Mouse (Mus musculus): ENCODE results near the gene Xiap. TPM values are rescaled to one million over a fixed set of nuclear protein-coding genes. Genes with fewer than 3 reads are reported as not detected.

The Xiap gene
- total RNA-seq, 2 experiments from 2014 or later, result 16.2 to 18.5 TPM

- no peak for TF ChIP-seq CTCF (IDR thresholded peaks at IDR 0.05)
- intact Hi-C loops (cut with DNase I), result loop anchor here (5.0 kb wide), 1 partner anchor 56 kb away; no protein-coding TSS in a partner anchor
- no peak for DNase-seq
- Histone ChIP-seq H3K4me3 (no peak overlapping the region), H3K27ac (peak overlapping the region; percentile 46)
These were observed 8.5 kb upstream of the Xiap start for GRCm38 (mm10) chrX:42050652-42051643.

GRCm38 (mm10) chrX:42057012-42057411 is 2.5 kb upstream of the Xiap start:
- no peak for DNase-seq
- intact Hi-C loops (cut with DNase I), result no loop called here
- H3K4me3 ChIP-seq, result no peak overlapping the region
- no peak for TF ChIP-seq CTCF (IDR thresholded peaks at IDR 0.05)
- no peak overlapping the region for H3K27ac ChIP-seq

- intact Hi-C loops (cut with DNase I), result no loop called here
- DNase-seq, result no peak
- no peak for TF ChIP-seq CTCF (IDR thresholded peaks at IDR 0.05)
- Histone ChIP-seq H3K27ac (peak overlapping the region; percentile 65), H3K4me3 (no peak overlapping the region)
These were observed 1.6 kb upstream of the Xiap start for GRCm38 (mm10) chrX:42057873-42058272.

GRCm38 (mm10) chrX:42063621-42064020 is 4.1 kb downstream of the Xiap start:
- H3K27ac ChIP-seq, result no peak overlapping the region
- no peak for DNase-seq
- intact Hi-C loops (cut with DNase I), result no loop called here

GRCm38 (mm10) chrX:42065086-42065485 is 5.6 kb downstream of the Xiap start:
- TF ChIP-seq CTCF (IDR thresholded peaks at IDR 0.05), result no peak
- no peak for DNase-seq
- H3K27ac ChIP-seq, result no peak overlapping the region
- intact Hi-C loops (cut with DNase I), result loop anchor here (5.0 kb wide), 1 partner anchor 82 kb away; the partner anchor contains the start of gene Stag2
- H3K4me3 ChIP-seq, result no peak overlapping the region

More at GRCm38 (mm10) chrX:42063621-42064020, 4.1 kb downstream of the Xiap start:
- H3K4me3 ChIP-seq, result no peak overlapping the region
- TF ChIP-seq CTCF (IDR thresholded peaks at IDR 0.05), result no peak

- intact Hi-C loops (cut with DNase I), result loop anchor here (5.0 kb wide), 1 partner anchor 81 kb away; the partner anchor contains the start of gene Stag2
These were observed 7.3 kb downstream of the Xiap start for GRCm38 (mm10) chrX:42066771-42067170.

GRCm38 (mm10) chrX:42067791-42068200 is 8.3 kb downstream of the Xiap start:
- peak overlapping the region; percentile 94 for H3K27ac ChIP-seq
- H3K4me3 ChIP-seq, result peak overlapping the region; percentile 83
- DNase-seq, result peak; percentile 85
- intact Hi-C loops (cut with DNase I), result loop anchor here (5.0 kb wide), 1 partner anchor 80 kb away; the partner anchor contains the start of gene Stag2
- TF ChIP-seq CTCF (IDR thresholded peaks at IDR 0.05), result no peak

More at GRCm38 (mm10) chrX:42066771-42067170, 7.3 kb downstream of the Xiap start:
- Histone ChIP-seq H3K4me3 (no peak overlapping the region), H3K27ac (0 out of 2 replicates have a peak overlapping the region, but pooled peaks have one; percentile 94)
- TF ChIP-seq CTCF (IDR thresholded peaks at IDR 0.05), result no peak
- no peak for DNase-seq

- peak; percentile 84 for DNase-seq
- peak overlapping the region; percentile 83 for H3K4me3 ChIP-seq
- H3K27ac ChIP-seq, result peak overlapping the region; percentile 94
- TF ChIP-seq CTCF (IDR thresholded peaks at IDR 0.05), result no peak
- intact Hi-C loops (cut with DNase I), result loop anchor here (5.0 kb wide), 1 partner anchor 79 kb away; the partner anchor contains the start of gene Stag2
These were observed 8.9 kb downstream of the Xiap start for GRCm38 (mm10) chrX:42068201-42068874.

GRCm38 (mm10) chrX:42068875-42069257 is 9.4 kb downstream of the Xiap start:
- intact Hi-C loops (cut with DNase I), result loop anchor here (5.0 kb wide), 1 partner anchor 78 kb away; the partner anchor contains the start of gene Stag2
- Histone ChIP-seq H3K4me3 (peak overlapping the region; percentile 83), H3K27ac (peak overlapping the region; percentile 94)
- TF ChIP-seq CTCF (IDR thresholded peaks at IDR 0.05), result no peak
- DNase-seq, result no peak

- Histone ChIP-seq H3K4me3 (no peak overlapping the region), H3K27ac (no peak overlapping the region)
- TF ChIP-seq CTCF (IDR thresholded peaks at IDR 0.05), result no peak
- no peak for DNase-seq
- intact Hi-C loops (cut with DNase I), result no loop called here
These were observed 28.3 kb downstream of the Xiap start for GRCm38 (mm10) chrX:42087731-42088130.

- intact Hi-C loops (cut with DNase I), result no loop called here
- no peak for TF ChIP-seq CTCF (IDR thresholded peaks at IDR 0.05)
- no peak for DNase-seq
- Histone ChIP-seq H3K27ac (no peak overlapping the region), H3K4me3 (no peak overlapping the region)
These were observed 28.7 kb downstream of the Xiap start for GRCm38 (mm10) chrX:42088136-42088535.

GRCm38 (mm10) chrX:42107137-42107536 is 47.7 kb downstream of the Xiap start:
- no peak for TF ChIP-seq CTCF (IDR thresholded peaks at IDR 0.05)
- intact Hi-C loops (cut with DNase I), result loop anchor here (5.0 kb wide), 1 partner anchor 55 kb away; no protein-coding TSS in a partner anchor
- DNase-seq, result no peak
- Histone ChIP-seq H3K4me3 (no peak overlapping the region), H3K27ac (no peak overlapping the region)
